Mouse (Mus musculus) hematopoietic stem cell, adult 5-6 weeks (primary cell): ENCODE results near the gene 1700066M21Rik. TPM values are rescaled to one million over a fixed set of nuclear protein-coding genes. Genes with fewer than 3 reads are reported as not detected.

Experiments used
- total RNA-seq: library from RNA; stranded (forward); fragments of 172-1452, 232-1000 nt; gene quantifications from 2 replicates; pipeline ENCODE4 v1.2.3, GENCODE M21; 2017

Gene 1700066M21Rik
- total RNA-seq, 1 experiment from 2014 or later = 13.4 TPM

Other genes starting within 250 kb of the 1700066M21Rik start
- 12.7 and 12.9 TPM in 2 replicates for gene Maip1, start 28.7 kb downstream of the 1700066M21Rik start, total RNA-seq
- gene Tyw5, start 29.5 kb downstream of the 1700066M21Rik start, total RNA-seq = 35.7 and 41.6 TPM in 2 replicates